Mouse (Mus musculus) mouse embryonic stem cell (cell line): ENCODE results near the gene Gm13691.
"Not testable (repeated sequence)": the region's sequence is repeated elsewhere in the genome, so short reads cannot be mapped to it uniquely, and the experiment has no call there.

Experiments
- in situ Hi-C, 2 experiments: fragments of 300-500 bp; cut with MboI; formaldehyde crosslinking; loops; 1 replicate in 1 of 2; 3 replicates in 1 of 2; pipeline ENCODE4 v1.14.3; 2019 to 2020; ENCODE audit warnings: low sequenced_read_pairs in 2 of 2, low pct_unique_long_range_greater_than_20kb in 1 of 2, mixed read lengths in 1 of 2; ENCODE audit not compliant: unreplicated experiment in 1 of 2

The Gm13691 gene

DNA sequence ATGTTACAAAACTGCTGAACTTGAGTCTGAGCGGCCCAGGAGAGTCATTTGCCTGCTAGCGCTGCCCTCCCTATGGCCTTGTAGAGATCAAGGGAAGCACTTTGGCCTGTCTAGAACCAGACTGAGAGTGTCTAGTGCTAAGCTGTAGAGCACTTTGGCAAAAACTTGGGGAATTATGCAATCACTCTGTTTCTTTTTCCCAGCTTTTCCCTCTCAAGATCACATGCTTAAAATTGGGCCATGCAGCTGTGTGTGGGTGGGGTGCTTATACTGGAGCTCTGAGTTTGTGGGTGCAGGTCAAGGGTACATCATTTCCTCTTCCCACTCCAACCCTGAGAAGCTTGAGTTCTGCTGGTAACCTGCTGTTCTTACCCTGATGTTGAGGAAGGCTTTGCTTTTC lies 32.6 kb downstream of the Gm13691 start:
- in situ Hi-C loops, result no loop called here

- in situ Hi-C loops, result no loop called here
These were observed 33.0 kb downstream of the Gm13691 start for GRCm38 (mm10) chr2:84023319-84023718.

GRCm38 (mm10) chr2:84025217-84025616 lies 34.9 kb downstream of the Gm13691 start:
- in situ Hi-C loops, result no loop called here

DNA sequence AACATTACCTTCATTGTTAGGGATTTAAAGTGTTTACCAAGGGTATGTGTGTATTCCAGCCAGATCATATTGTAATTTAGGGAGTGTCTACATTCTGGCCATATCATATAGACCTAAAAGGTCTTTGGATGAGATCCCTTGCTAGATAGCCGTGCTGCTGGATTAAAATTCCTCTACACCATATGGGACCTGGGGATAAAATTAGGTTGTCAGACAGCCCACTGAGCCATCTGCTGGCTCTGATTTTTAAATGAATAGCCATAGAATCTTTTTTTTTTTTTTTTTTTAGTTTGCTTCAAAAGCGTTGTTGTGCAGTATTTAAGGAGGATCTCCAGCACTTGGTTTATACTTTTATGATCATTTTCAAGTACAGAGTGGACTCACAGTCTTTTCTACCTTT lies 42.2 kb downstream of the Gm13691 start:
- in situ Hi-C loops, result no loop called here

DNA sequence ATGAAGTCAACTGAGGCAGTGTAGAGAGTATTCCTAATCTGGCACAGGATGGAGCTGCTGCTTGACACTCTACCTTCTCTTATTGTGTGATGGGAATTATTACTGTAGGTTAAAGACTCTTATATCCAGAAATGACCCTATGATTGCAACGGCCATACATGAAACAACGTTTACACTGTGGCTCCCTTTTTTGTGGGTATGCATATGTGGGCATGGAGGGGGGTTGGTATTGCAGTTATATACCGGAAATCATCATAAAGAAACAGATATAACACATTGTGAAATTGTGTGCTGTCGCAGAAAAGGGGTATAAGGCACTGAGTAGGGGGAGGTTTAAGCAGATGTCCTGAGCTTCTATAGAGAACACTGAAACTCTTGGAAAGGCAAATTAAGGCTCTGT lies 45.6 kb downstream of the Gm13691 start:
- in situ Hi-C loops, result no loop called here

GRCm38 (mm10) chr2:84037304-84037703 lies 47.0 kb downstream of the Gm13691 start:
- in situ Hi-C loops, result no loop called here

DNA sequence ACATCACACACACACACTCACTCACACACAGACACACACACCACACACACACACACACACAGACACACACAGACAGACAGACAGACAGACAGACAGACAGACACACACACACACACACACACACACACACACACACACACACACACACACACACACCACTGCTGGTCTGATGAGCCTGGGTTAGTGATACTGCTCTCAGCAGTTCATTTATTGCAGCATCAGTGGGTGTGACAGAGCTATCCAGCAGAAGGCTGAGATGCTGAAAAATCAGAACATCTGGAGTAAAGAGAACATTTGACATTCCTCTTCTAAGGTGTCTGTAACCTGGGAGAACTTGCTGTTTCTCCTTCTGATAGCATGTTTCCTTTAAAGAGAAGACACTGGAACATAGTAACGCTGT lies 47.6 kb downstream of the Gm13691 start:
- in situ Hi-C loops, result not testable (repeated sequence)

DNA sequence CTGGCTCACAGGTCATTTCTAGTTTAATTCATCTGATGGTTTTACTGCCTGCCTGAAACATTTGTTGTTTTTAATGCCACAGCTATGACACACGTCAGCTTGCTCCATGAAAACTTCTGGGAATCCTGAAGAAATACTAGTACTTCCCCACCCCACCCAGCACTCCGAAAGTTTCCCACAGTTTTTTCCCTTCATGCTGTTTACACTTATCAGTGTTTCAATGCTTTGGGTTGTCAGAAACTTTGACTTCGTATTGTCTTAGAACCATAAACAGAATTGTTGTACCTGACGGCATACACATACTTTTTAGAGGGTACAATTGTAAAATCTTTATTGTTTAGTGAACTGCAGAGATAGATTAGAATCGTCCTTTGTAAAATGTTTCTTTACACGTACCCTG lies 48.9 kb downstream of the Gm13691 start:
- in situ Hi-C loops, result no loop called here
